Mouse (Mus musculus) neural tube, embryonic 14.5 days (tissue): ENCODE measurements around the gene Rhobtb1. TPM values are rescaled to one million over a fixed set of nuclear protein-coding genes. Genes with fewer than 3 reads are reported as not detected.

Experiments used
- ATAC-seq: fragments of 200-750 bp; cut with Nextera tagmentation; 2 replicates; pipeline ENCODE4 v1.8.0; 2017; ENCODE audit warnings: low read depth, mild to moderate bottlenecking, moderate TSS enrichment, moderate library complexity
- H3K27ac ChIP-seq: fragments of 300-500 bp; sonication (generic); 2 replicates; pipeline ENCODE4 v1.5.1; 2014; ENCODE audit warnings: low read depth, mild to moderate bottlenecking, control low read depth, low read length, moderate library complexity, mixed read lengths
- H3K27me3 ChIP-seq: fragments of 300-500 bp; sonication (generic); 2 replicates; pipeline ENCODE4 v1.6.1; 2014; ENCODE audit warnings: low read length; ENCODE audit not compliant: control insufficient read depth, insufficient read depth
- H3K36me3 ChIP-seq: fragments of 300-500 bp; sonication (generic); 2 replicates; pipeline ENCODE4 v1.6.1; 2014; ENCODE audit warnings: low read length, mixed read lengths; ENCODE audit not compliant: control insufficient read depth, insufficient read depth
- H3K4me1 ChIP-seq: fragments of 300-500 bp; sonication (generic); 2 replicates; pipeline ENCODE4 v1.6.1; 2014; ENCODE audit warnings: low read length; ENCODE audit not compliant: control insufficient read depth, insufficient read depth
- H3K4me2 ChIP-seq: fragments of 300-500 bp; sonication (generic); 2 replicates; pipeline ENCODE4 v1.6.1; 2014; ENCODE audit warnings: mild to moderate bottlenecking, low read depth, low read length, control low read depth
- H3K4me3 ChIP-seq: fragments of 300-500 bp; sonication (generic); 2 replicates; pipeline ENCODE4 v1.5.1; 2014; ENCODE audit warnings: low read depth, low read length, control low read depth, mixed read lengths
- H3K9ac ChIP-seq: fragments of 300-500 bp; sonication (generic); replicated peaks from 2 replicates; pipeline ENCODE4 v1.6.1; 2014; ENCODE audit warnings: low read depth, mild to moderate bottlenecking, control low read depth, low read length, mixed read lengths
- H3K9me3 ChIP-seq: fragments of 300-500 bp; sonication (generic); 2 replicates; pipeline ENCODE4 v1.6.1; 2016; ENCODE audit warnings: low read length; ENCODE audit not compliant: control insufficient read depth
- WGBS: fragments of 180-500 bp; shearing (Covaris S2); extraction: QIAGEN DNeasy Blood & Tissue Kit; methylation state at CpG from one replicate; pipeline ENCODE4 v1.1.7; 2014; 5-methylcytosine and 5-hydroxymethylcytosine counted together
- polyA plus RNA-seq: library from polyadenylated mRNA; unstranded; fragments of >200 nt; fragmentation: Nextera tagmentation; extraction: Ambion mirVana; gene quantifications from 2 replicates; pipeline ENCODE4 v1.2.1, GENCODE M21; 2014

The Rhobtb1 gene
- polyA plus RNA-seq, 1 experiment from 2014 or later: 17.3 TPM

- Histone ChIP-seq H3K27me3 (no peaks in the 10 kb centered on the region), H3K9ac (no peak overlapping the region), H3K4me2 (peak overlapping the region; percentile 12; the same call in 1 of the 2 replicates), H3K4me3 (no peak overlapping the region), H3K4me1 (no peaks in the 10 kb centered on the region), H3K27ac (no peak overlapping the region), H3K9me3 (no peaks in the 10 kb centered on the region), H3K36me3 (no peaks in the 10 kb centered on the region)
- 47% methylated on average over 21 of the region's 21 CpGs for WGBS
- ATAC-seq: peak; percentile 81; the same call in 1 of the 2 replicates
Observed at GRCm38 (mm10) chr10:69320667-69321518, 169.7 kb downstream of the Rhobtb1 start.

- Histone ChIP-seq H3K27ac (no peak overlapping the region), H3K9ac (no peak overlapping the region), H3K4me3 (no peak overlapping the region), H3K36me3 (no peaks in the 10 kb centered on the region), H3K27me3 (no peaks in the 10 kb centered on the region), H3K4me1 (no peaks in the 10 kb centered on the region), H3K9me3 (no peaks in the 10 kb centered on the region), H3K4me2 (peak overlapping the region; percentile 12; the same call in 1 of the 2 replicates)
- WGBS: 42% methylated on average over 15 of the region's 15 CpGs
- no peak for ATAC-seq
Observed at GRCm38 (mm10) chr10:69321519-69322035, 170.3 kb downstream of the Rhobtb1 start.

- 82% methylated on average over 13 of the region's 13 CpGs for WGBS
Observed at GRCm38 (mm10) chr10:69323986-69324385, 172.8 kb downstream of the Rhobtb1 start.

GRCm38 (mm10) chr10:69324816-69325215, 173.6 kb downstream of the Rhobtb1 start:
- Histone ChIP-seq H3K9me3 (no peaks in the 10 kb centered on the region), H3K36me3 (no peaks in the 10 kb centered on the region), H3K9ac (no peak overlapping the region), H3K27me3 (no peaks in the 10 kb centered on the region), H3K4me3 (no peak overlapping the region), H3K4me1 (no peaks in the 10 kb centered on the region), H3K4me2 (no peak overlapping the region), H3K27ac (no peak overlapping the region)
- 89% methylated on average over 7 of the region's 7 CpGs for WGBS
- ATAC-seq: no peak

More at GRCm38 (mm10) chr10:69323986-69324385, 172.8 kb downstream of the Rhobtb1 start:
- ATAC-seq: no peak
- no peak overlapping the region for H3K9ac ChIP-seq
- H3K4me1 ChIP-seq: no peaks in the 10 kb centered on the region
- H3K4me3 ChIP-seq: no peak overlapping the region
- H3K27ac ChIP-seq: no peak overlapping the region
- H3K27me3 ChIP-seq: no peaks in the 10 kb centered on the region
- H3K4me2 ChIP-seq: no peak overlapping the region
- no peaks in the 10 kb centered on the region for H3K36me3 ChIP-seq
- H3K9me3 ChIP-seq: no peaks in the 10 kb centered on the region

GRCm38 (mm10) chr10:69326433-69326832, 175.2 kb downstream of the Rhobtb1 start:
- peak; percentile 38; the same call in 1 of the 2 replicates for ATAC-seq
- no peak overlapping the region for H3K27ac ChIP-seq

GRCm38 (mm10) chr10:69327362-69327761, 176.1 kb downstream of the Rhobtb1 start:
- no peak overlapping the region for H3K9ac ChIP-seq
- no peaks in the 10 kb centered on the region for H3K36me3 ChIP-seq
- ATAC-seq: no peak
- H3K4me2 ChIP-seq: no peak overlapping the region
- no peak overlapping the region for H3K27ac ChIP-seq
- H3K27me3 ChIP-seq: no peaks in the 10 kb centered on the region
- 72% methylated on average over 8 of the region's 8 CpGs for WGBS
- H3K4me1 ChIP-seq: no peaks in the 10 kb centered on the region
- H3K4me3 ChIP-seq: no peak overlapping the region
- no peaks in the 10 kb centered on the region for H3K9me3 ChIP-seq

More at GRCm38 (mm10) chr10:69326433-69326832, 175.2 kb downstream of the Rhobtb1 start:
- Histone ChIP-seq H3K9ac (no peak overlapping the region), H3K27me3 (no peaks in the 10 kb centered on the region), H3K36me3 (no peaks in the 10 kb centered on the region), H3K4me2 (no peak overlapping the region), H3K4me3 (no peak overlapping the region), H3K9me3 (no peaks in the 10 kb centered on the region), H3K4me1 (no peaks in the 10 kb centered on the region)
- WGBS: 82% methylated on average over 3 of the region's 3 CpGs

GRCm38 (mm10) chr10:69328029-69328655, 176.9 kb downstream of the Rhobtb1 start:
- 87% methylated on average over 12 of the region's 12 CpGs for WGBS
- no peak for ATAC-seq

GRCm38 (mm10) chr10:69328656-69329046, 177.4 kb downstream of the Rhobtb1 start:
- Histone ChIP-seq H3K27ac (no peak overlapping the region), H3K4me3 (no peak overlapping the region)

More at GRCm38 (mm10) chr10:69328029-69328655, 176.9 kb downstream of the Rhobtb1 start:
- H3K4me1 ChIP-seq: no peaks in the 10 kb centered on the region
- no peak overlapping the region for H3K4me3 ChIP-seq
- H3K9ac ChIP-seq: no peak overlapping the region
- H3K27ac ChIP-seq: no peak overlapping the region
- no peaks in the 10 kb centered on the region for H3K9me3 ChIP-seq
- H3K36me3 ChIP-seq: no peaks in the 10 kb centered on the region
- no peak overlapping the region for H3K4me2 ChIP-seq
- H3K27me3 ChIP-seq: no peaks in the 10 kb centered on the region

GRCm38 (mm10) chr10:69331231-69331630, 180.0 kb downstream of the Rhobtb1 start:
- WGBS: 93% methylated on average over 6 of the region's 6 CpGs
- H3K4me2 ChIP-seq: no peak overlapping the region
- no peaks in the 10 kb centered on the region for H3K36me3 ChIP-seq
- H3K9ac ChIP-seq: no peak overlapping the region
- H3K9me3 ChIP-seq: no peaks in the 10 kb centered on the region
- H3K4me1 ChIP-seq: 0 out of 2 replicates have a peak, but pooled peaks cover 4% of the 10 kb centered on the region
- H3K27ac ChIP-seq: no peak overlapping the region
- H3K27me3 ChIP-seq: no peaks in the 10 kb centered on the region
- no peak overlapping the region for H3K4me3 ChIP-seq
- no peak for ATAC-seq

More at GRCm38 (mm10) chr10:69328656-69329046, 177.4 kb downstream of the Rhobtb1 start:
- 56% methylated on average over 4 of the region's 4 CpGs for WGBS
- H3K36me3 ChIP-seq: no peaks in the 10 kb centered on the region
- H3K9ac ChIP-seq: no peak overlapping the region
- H3K4me2 ChIP-seq: no peak overlapping the region
- H3K4me1 ChIP-seq: no peaks in the 10 kb centered on the region
- no peaks in the 10 kb centered on the region for H3K9me3 ChIP-seq
- no peaks in the 10 kb centered on the region for H3K27me3 ChIP-seq
- no peak for ATAC-seq
